Mouse (Mus musculus) hindbrain, embryonic 16.5 days (tissue): ENCODE measurements around the gene Trak1. TPM values are rescaled to one million over a fixed set of nuclear protein-coding genes. Genes with fewer than 3 reads are reported as not detected.

ENCODE experiments used
- ATAC-seq: fragments of 200-750 bp; cut with Nextera tagmentation; 2 replicates; pipeline ENCODE4 v1.8.0; 2017; ENCODE audit warnings: moderate TSS enrichment, moderate library complexity
- H3K27ac ChIP-seq: fragments of 300-500 bp; sonication (generic); 2 replicates; pipeline ENCODE4 v1.5.1; 2014; ENCODE audit warnings: low read depth, mild to moderate bottlenecking, control low read depth, low read length, moderate library complexity
- H3K27me3 ChIP-seq: fragments of 300-500 bp; sonication (generic); replicated peaks from 2 replicates; pipeline ENCODE4 v1.6.1; 2014; ENCODE audit warnings: low read length; ENCODE audit not compliant: control insufficient read depth, insufficient read depth
- H3K36me3 ChIP-seq: fragments of 300-500 bp; sonication (generic); 2 replicates; pipeline ENCODE4 v1.6.1; 2014; ENCODE audit warnings: mild to moderate bottlenecking, low read length, moderate library complexity, mixed read lengths; ENCODE audit not compliant: control insufficient read depth, insufficient read depth
- H3K4me1 ChIP-seq: fragments of 300-500 bp; sonication (generic); 2 replicates; pipeline ENCODE4 v1.6.1; 2014; ENCODE audit warnings: low read depth, low read length; ENCODE audit not compliant: control insufficient read depth, insufficient read depth
- H3K4me2 ChIP-seq: fragments of 300-500 bp; sonication (generic); 2 replicates; pipeline ENCODE4 v1.6.1; 2014; ENCODE audit warnings: mild to moderate bottlenecking, low read length, control low read depth, moderate library complexity
- H3K4me3 ChIP-seq: fragments of 300-500 bp; sonication (generic); 2 replicates; pipeline ENCODE4 v1.5.1; 2014; ENCODE audit warnings: mild to moderate bottlenecking, low read length, control low read depth, moderate library complexity
- H3K9ac ChIP-seq: fragments of 300-500 bp; sonication (generic); 2 replicates; pipeline ENCODE4 v1.6.1; 2014; ENCODE audit warnings: low read depth, mild to moderate bottlenecking, control low read depth, low read length, moderate library complexity
- H3K9me3 ChIP-seq: fragments of 300-500 bp; sonication (generic); 2 replicates; pipeline ENCODE4 v1.6.1; 2014; ENCODE audit warnings: mild to moderate bottlenecking, low read length, moderate library complexity; ENCODE audit not compliant: control insufficient read depth
- WGBS: fragments of 180-500 bp; shearing (Covaris S2); extraction: QIAGEN DNeasy Blood & Tissue Kit; methylation state at CpG from one replicate; pipeline ENCODE4 v1.1.7; 2014; 5-methylcytosine and 5-hydroxymethylcytosine counted together
- polyA plus RNA-seq: library from polyadenylated mRNA; unstranded; fragments of >200 nt; fragmentation: Nextera tagmentation; extraction: Ambion mirVana; gene quantifications from 2 replicates; pipeline ENCODE4 v1.2.1, GENCODE M21; 2015

Gene Trak1
- polyA plus RNA-seq, 1 experiment from 2014 or later = 57.8 TPM

GRCm38 (mm10) chr9:121496102-121496501, 198.8 kb downstream of the Trak1 start:
- Histone ChIP-seq H3K4me3 (no peak overlapping the region), H3K4me1 (peaks cover 12% of the 10 kb centered on the region), H3K27ac (no peak overlapping the region), H3K4me2 (peak overlapping the region; percentile 44; the same call in 1 of the 2 replicates), H3K9me3 (no peaks in the 10 kb centered on the region), H3K36me3 (no peaks in the 10 kb centered on the region), H3K27me3 (peaks cover 35% of the 10 kb centered on the region), H3K9ac (no peak overlapping the region)
- no peak for ATAC-seq
- 27% methylated on average over 10 of the region's 10 CpGs for WGBS

- Histone ChIP-seq H3K9ac (no peak overlapping the region), H3K9me3 (no peaks in the 10 kb centered on the region), H3K36me3 (no peaks in the 10 kb centered on the region), H3K4me1 (no peaks in the 10 kb centered on the region), H3K4me3 (no peak overlapping the region), H3K27ac (no peak overlapping the region), H3K27me3 (no peaks in the 10 kb centered on the region), H3K4me2 (no peak overlapping the region)
- ATAC-seq = no peak
- 92% methylated on average over 8 of the region's 8 CpGs for WGBS
Observed at GRCm38 (mm10) chr9:121505346-121505745, 208.0 kb downstream of the Trak1 start.

GRCm38 (mm10) chr9:121506478-121507180, 209.3 kb downstream of the Trak1 start:
- H3K9ac ChIP-seq = no peak overlapping the region
- no peaks in the 10 kb centered on the region for H3K4me1 ChIP-seq
- H3K36me3 ChIP-seq = no peaks in the 10 kb centered on the region
- no peaks in the 10 kb centered on the region for H3K27me3 ChIP-seq
- WGBS = 63% methylated on average over 8 of the region's 8 CpGs
- H3K4me2 ChIP-seq = no peak overlapping the region
- no peak overlapping the region for H3K4me3 ChIP-seq
- H3K9me3 ChIP-seq = no peaks in the 10 kb centered on the region
- H3K27ac ChIP-seq = no peak overlapping the region
- no peak for ATAC-seq

GRCm38 (mm10) chr9:121511911-121512310, 214.6 kb downstream of the Trak1 start:
- no peak for ATAC-seq
- Histone ChIP-seq H3K27me3 (no peaks in the 10 kb centered on the region), H3K27ac (no peak overlapping the region), H3K4me2 (no peak overlapping the region), H3K9ac (no peak overlapping the region), H3K36me3 (no peaks in the 10 kb centered on the region), H3K4me1 (no peaks in the 10 kb centered on the region), H3K4me3 (no peak overlapping the region), H3K9me3 (no peaks in the 10 kb centered on the region)
- WGBS = 92% methylated on average over 4 of the region's 4 CpGs

- no peak overlapping the region for H3K4me3 ChIP-seq
- H3K9me3 ChIP-seq = no peaks in the 10 kb centered on the region
- no peak overlapping the region for H3K9ac ChIP-seq
- 81% methylated on average over 5 of the region's 5 CpGs for WGBS
- H3K4me1 ChIP-seq = no peaks in the 10 kb centered on the region
- ATAC-seq = no peak
- H3K27me3 ChIP-seq = no peaks in the 10 kb centered on the region
- no peaks in the 10 kb centered on the region for H3K36me3 ChIP-seq
- H3K27ac ChIP-seq = no peak overlapping the region
- no peak overlapping the region for H3K4me2 ChIP-seq
Observed at GRCm38 (mm10) chr9:121514462-121514861, 217.2 kb downstream of the Trak1 start.

- Histone ChIP-seq H3K4me1 (no peaks in the 10 kb centered on the region), H3K4me3 (no peak overlapping the region), H3K9ac (no peak overlapping the region), H3K36me3 (no peaks in the 10 kb centered on the region), H3K27ac (no peak overlapping the region), H3K4me2 (no peak overlapping the region), H3K27me3 (no peaks in the 10 kb centered on the region), H3K9me3 (no peaks in the 10 kb centered on the region)
- ATAC-seq = no peak
- 86% methylated on average over 5 of the region's 5 CpGs for WGBS
Observed at GRCm38 (mm10) chr9:121520047-121520446, 222.7 kb downstream of the Trak1 start.

Other genes with a start within 250 kb of the Trak1 start
- gene Ulk4, start 20.3 kb upstream of the Trak1 start, polyA plus RNA-seq = 75.8 and 79.9 TPM in 2 replicates
- gene Cck, start 198.2 kb downstream of the Trak1 start, polyA plus RNA-seq = 70.4 and 88.3 TPM in 2 replicates